Mouse (Mus musculus) embryonic facial prominence, embryonic 11.5 days (tissue): Measurements from ENCODE around the gene Tmem150a. TPM values are rescaled to one million over a fixed set of nuclear protein-coding genes. Genes with fewer than 3 reads are reported as not detected.

Experiments used
- ATAC-seq: fragments of 200-750 bp; cut with Nextera tagmentation; replicated peaks from 2 replicates; pipeline ENCODE4 v1.8.0; 2017; ENCODE audit warnings: low read depth; ENCODE audit not compliant: insufficient number of reproducible peaks, low FRiP score, low TSS enrichment
- DNase-seq: peaks from one replicate; pipeline ENCODE4 v3.0.0-alpha.2; 2015; ENCODE audit warnings: low spot score
- H3K27ac ChIP-seq: fragments of 300-500 bp; sonication (generic); replicated peaks from 2 replicates; pipeline ENCODE4 v1.5.1; 2014; ENCODE audit warnings: mild to moderate bottlenecking, low read depth, low read length, control low read depth
- H3K27me3 ChIP-seq: fragments of 300-500 bp; sonication (generic); 2 replicates; pipeline ENCODE4 v1.6.1; 2014; ENCODE audit warnings: mild to moderate bottlenecking, low read length, moderate library complexity, mixed read lengths; ENCODE audit not compliant: control insufficient read depth, insufficient read depth
- H3K36me3 ChIP-seq: fragments of 300-500 bp; sonication (generic); replicated peaks from 2 replicates; pipeline ENCODE4 v1.6.1; 2014; ENCODE audit warnings: low read depth, mild to moderate bottlenecking, low read length, moderate library complexity, mixed read lengths; ENCODE audit not compliant: control insufficient read depth, insufficient read depth
- H3K4me1 ChIP-seq: fragments of 300-500 bp; sonication (generic); 2 replicates; pipeline ENCODE4 v1.6.1; 2014; ENCODE audit warnings: low read length, mixed read lengths; ENCODE audit not compliant: control insufficient read depth, insufficient read depth
- H3K4me2 ChIP-seq: fragments of 300-500 bp; sonication (generic); 2 replicates; pipeline ENCODE4 v1.6.1; 2014; ENCODE audit warnings: low read depth, mild to moderate bottlenecking, control low read depth, low read length, moderate library complexity
- H3K4me3 ChIP-seq: fragments of 300-500 bp; sonication (generic); 2 replicates; pipeline ENCODE4 v1.5.1; 2014; ENCODE audit warnings: low read depth, low read length, control low read depth
- H3K9ac ChIP-seq: fragments of 300-500 bp; sonication (generic); replicated peaks from 2 replicates; pipeline ENCODE4 v1.6.1; 2014; ENCODE audit warnings: mild to moderate bottlenecking, control low read depth, low read length
- H3K9me3 ChIP-seq: fragments of 300-500 bp; sonication (generic); replicated peaks from 2 replicates; pipeline ENCODE4 v1.6.1; 2016; ENCODE audit warnings: mild to moderate bottlenecking, low read length, inconsistent platforms, mixed read lengths; ENCODE audit not compliant: control insufficient read depth
- WGBS: fragments of 180-500 bp; shearing (Covaris S2); extraction: QIAGEN DNeasy Blood & Tissue Kit; methylation state at CpG from one replicate; pipeline ENCODE4 v1.1.7; 2014; 5-methylcytosine and 5-hydroxymethylcytosine counted together
- polyA plus RNA-seq: library from polyadenylated mRNA; unstranded; fragments of >200 nt; fragmentation: Nextera tagmentation; extraction: Ambion mirVana; gene quantifications from 2 replicates; pipeline ENCODE4 v1.2.1, GENCODE M21; 2014

Tmem150a gene
- polyA plus RNA-seq, 1 experiment from 2014 or later, result 7.9 TPM

GRCm38 (mm10) chr6:72362132-72363028 lies 7.1 kb downstream of the Tmem150a start:
- no peak overlapping the region for H3K27ac ChIP-seq
- peak; percentile 98 for ATAC-seq
- H3K36me3 ChIP-seq, result peaks cover 6% of the 10 kb centered on the region
- H3K4me3 ChIP-seq, result peak overlapping the region; percentile 76
- H3K9me3 ChIP-seq, result no peaks in the 10 kb centered on the region
- under 1% methylated on average over 42 of the region's 42 CpGs for WGBS
- peak; percentile 98 for DNase-seq
- no peaks in the 10 kb centered on the region for H3K27me3 ChIP-seq
- peak overlapping the region; percentile 68 for H3K9ac ChIP-seq
- peak overlapping the region; percentile 71 for H3K4me2 ChIP-seq
- H3K4me1 ChIP-seq, result 0 out of 2 replicates have a peak, but pooled peaks cover 2% of the 10 kb centered on the region

GRCm38 (mm10) chr6:72364009-72364408 lies 8.8 kb downstream of the Tmem150a start:
- H3K4me3 ChIP-seq, result no peak overlapping the region
- DNase-seq (no peak), ATAC-seq (no peak)
- H3K4me2 ChIP-seq, result no peak overlapping the region
- H3K9me3 ChIP-seq, result no peaks in the 10 kb centered on the region
- 46% methylated on average over 7 of the region's 7 CpGs for WGBS
- H3K27ac ChIP-seq, result no peak overlapping the region
- peaks cover 6% of the 10 kb centered on the region for H3K36me3 ChIP-seq
- H3K9ac ChIP-seq, result no peak overlapping the region
- H3K27me3 ChIP-seq, result no peaks in the 10 kb centered on the region
- H3K4me1 ChIP-seq, result 0 out of 2 replicates have a peak, but pooled peaks cover 2% of the 10 kb centered on the region

- Histone ChIP-seq H3K36me3 (peaks cover 6% of the 10 kb centered on the region), H3K27me3 (no peaks in the 10 kb centered on the region), H3K9ac (no peak overlapping the region), H3K4me1 (0 out of 2 replicates have a peak, but pooled peaks cover 2% of the 10 kb centered on the region), H3K4me3 (no peak overlapping the region), H3K4me2 (no peak overlapping the region), H3K27ac (no peak overlapping the region), H3K9me3 (no peaks in the 10 kb centered on the region)
- WGBS, result 72% methylated on average over 6 of the region's 6 CpGs
- ATAC-seq (no peak), DNase-seq (no peak)
Measured at GRCm38 (mm10) chr6:72364985-72365384, 9.7 kb downstream of the Tmem150a start.

GRCm38 (mm10) chr6:72366304-72366703 lies 11.1 kb downstream of the Tmem150a start:
- Histone ChIP-seq H3K27me3 (no peaks in the 10 kb centered on the region), H3K4me2 (no peak overlapping the region), H3K9me3 (no peaks in the 10 kb centered on the region), H3K9ac (no peak overlapping the region), H3K27ac (no peak overlapping the region), H3K4me3 (no peak overlapping the region), H3K4me1 (no peaks in the 10 kb centered on the region), H3K36me3 (no peaks in the 10 kb centered on the region)
- ATAC-seq (no peak), DNase-seq (no peak)
- 64% methylated on average over 3 of the region's 3 CpGs for WGBS

GRCm38 (mm10) chr6:72366844-72367443 lies 11.7 kb downstream of the Tmem150a start, which contains the start of gene Rnf181:
Gene Rnf181, minus strand, starts transcription at chr6:72366956.
- no peaks in the 10 kb centered on the region for H3K27me3 ChIP-seq
- no peaks in the 10 kb centered on the region for H3K9me3 ChIP-seq
- H3K27ac ChIP-seq, result no peak within 1 kb of the TSS
- H3K36me3 ChIP-seq, result no peaks in the 10 kb centered on the region
- no peak for DNase-seq
- no peak within 1 kb of the TSS for H3K9ac ChIP-seq
- ATAC-seq, result no peak
- WGBS, result 74% methylated on average over 4 of the region's 4 CpGs
- no peaks in the 10 kb centered on the region for H3K4me1 ChIP-seq
- no peak within 1 kb of the TSS for H3K4me3 ChIP-seq
- no peak within 1 kb of the TSS for H3K4me2 ChIP-seq

- 79% methylated on average over 4 of the region's 4 CpGs for WGBS
- Histone ChIP-seq H3K36me3 (no peaks in the 10 kb centered on the region), H3K4me2 (no peak overlapping the region), H3K9me3 (no peaks in the 10 kb centered on the region), H3K9ac (no peak overlapping the region), H3K4me1 (no peaks in the 10 kb centered on the region), H3K4me3 (no peak overlapping the region), H3K27ac (no peak overlapping the region), H3K27me3 (no peaks in the 10 kb centered on the region)
- ATAC-seq (no peak), DNase-seq (no peak)
Measured at GRCm38 (mm10) chr6:72367460-72367974, 12.3 kb downstream of the Tmem150a start.

- no peaks in the 10 kb centered on the region for H3K4me1 ChIP-seq
- H3K9ac ChIP-seq, result no peak overlapping the region
- no peak overlapping the region for H3K4me3 ChIP-seq
- WGBS, result 83% methylated on average over 4 of the region's 4 CpGs
- H3K27ac ChIP-seq, result no peak overlapping the region
- DNase-seq (no peak), ATAC-seq (no peak)
- no peak overlapping the region for H3K4me2 ChIP-seq
- H3K36me3 ChIP-seq, result no peaks in the 10 kb centered on the region
- no peaks in the 10 kb centered on the region for H3K27me3 ChIP-seq
- no peaks in the 10 kb centered on the region for H3K9me3 ChIP-seq
Measured at GRCm38 (mm10) chr6:72369557-72369956, 14.3 kb downstream of the Tmem150a start.

GRCm38 (mm10) chr6:72370091-72370490 lies 14.8 kb downstream of the Tmem150a start:
- 83% methylated on average over 12 of the region's 12 CpGs for WGBS
- Histone ChIP-seq H3K4me1 (no peaks in the 10 kb centered on the region), H3K9me3 (no peaks in the 10 kb centered on the region), H3K4me2 (no peak overlapping the region), H3K36me3 (no peaks in the 10 kb centered on the region), H3K9ac (no peak overlapping the region), H3K27me3 (no peaks in the 10 kb centered on the region), H3K27ac (no peak overlapping the region), H3K4me3 (no peak overlapping the region)
- no peak for DNase-seq
- ATAC-seq, result no peak
